Mouse (Mus musculus): ENCODE measurements around the gene Gm28308. TPM values are rescaled to one million over a fixed set of nuclear protein-coding genes. Genes with fewer than 3 reads are reported as not detected.

Gene Gm28308
- total and polyA plus RNA-seq, 2 experiments from 2014 or later = 2.2 TPM; not detected in 1

DNA sequence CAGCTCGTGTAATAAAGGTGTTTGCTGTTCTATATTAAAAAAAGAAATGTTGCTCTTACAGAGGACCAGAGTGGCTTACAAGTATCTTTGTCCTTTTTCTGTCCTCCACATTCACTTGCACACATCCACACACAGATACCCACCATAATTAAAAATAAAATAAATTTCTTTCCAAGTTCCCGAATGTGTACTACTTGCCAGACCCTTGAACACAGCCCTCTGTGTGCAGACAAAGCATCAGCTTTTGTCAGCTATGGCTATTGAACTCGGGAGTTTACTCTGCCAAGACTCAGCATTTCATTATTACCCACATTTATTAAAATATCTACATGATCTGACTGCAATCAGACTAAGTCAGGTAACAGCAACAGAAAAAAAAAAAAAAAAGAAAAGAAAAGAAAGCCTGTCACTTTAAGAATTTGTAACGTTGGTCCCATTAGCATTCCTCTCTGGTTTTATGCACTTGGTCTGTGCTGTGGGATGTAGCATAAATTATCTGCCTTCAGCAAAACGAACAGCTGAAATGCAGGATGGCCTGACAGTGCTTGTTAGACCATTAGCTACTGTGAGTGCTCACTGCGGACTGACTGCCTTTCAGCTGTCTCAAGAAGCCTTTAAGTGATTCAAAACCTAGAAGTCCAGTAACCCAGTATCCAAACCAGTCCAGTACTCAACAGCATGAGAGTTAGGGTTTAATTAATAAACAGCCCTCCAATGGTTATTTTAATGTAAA lies 94.1 kb downstream of the Gm28308 start:
- ATAC-seq (peak; percentile 74; the same call in 1 of the 2 replicates), DNase-seq (ENCODE audit: low spot score) (peak; percentile 68)
- Histone ChIP-seq H3K27me3 (ENCODE audit: insufficient read depth, low read length) (no peaks in the 10 kb centered on the region), H3K36me3 (ENCODE audit: insufficient read depth, low read length) (no peaks in the 10 kb centered on the region), H3K4me2 (ENCODE audit: low read depth, low read length) (no peak overlapping the region), H3K27ac (peak overlapping the region; percentile 51; the same call in 1 of the 2 replicates), H3K4me3 (ENCODE audit: low read length) (no peak overlapping the region), H3K4me1 (ENCODE audit: insufficient read depth, low read length) (no peaks in the 10 kb centered on the region), H3K9ac (replicated peaks; ENCODE audit: low read length) (no peak overlapping the region), H3K9me3 (ENCODE audit: low read length) (no peaks in the 10 kb centered on the region)
- no peak for TF ChIP-seq CTCF (IDR thresholded peaks at IDR 0.05; ENCODE audit: low read depth)
- WGBS = 14% methylated on average over 6 of the region's 6 CpGs

DNA sequence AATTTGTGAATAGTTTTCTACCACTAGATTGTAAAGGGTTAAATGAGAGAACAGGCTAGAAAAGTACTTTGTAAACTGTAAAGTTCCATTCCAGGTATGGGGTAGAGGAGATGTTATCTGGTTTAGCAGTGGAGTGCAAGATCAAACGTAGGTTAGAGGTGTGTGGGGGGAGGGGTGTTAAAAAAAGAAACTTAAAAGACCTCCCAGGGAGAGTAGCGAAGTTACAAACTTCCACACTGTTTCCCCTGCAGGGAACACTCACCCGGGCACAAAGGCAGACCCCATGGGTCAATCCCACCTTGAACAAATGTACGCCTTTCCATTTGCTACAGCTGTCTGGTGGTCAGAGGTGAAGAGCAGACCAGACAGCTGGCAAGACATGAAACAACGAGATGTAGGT lies 97.2 kb downstream of the Gm28308 start:
- Histone ChIP-seq H3K27me3 (ENCODE audit: insufficient read depth, low read length) (no peaks in the 10 kb centered on the region), H3K4me2 (ENCODE audit: low read depth, low read length) (no peak overlapping the region), H3K27ac (no peak overlapping the region), H3K4me3 (ENCODE audit: low read length) (no peak overlapping the region), H3K4me1 (ENCODE audit: insufficient read depth, low read length) (no peaks in the 10 kb centered on the region), H3K36me3 (ENCODE audit: insufficient read depth, low read length) (no peaks in the 10 kb centered on the region), H3K9ac (replicated peaks; ENCODE audit: low read length) (no peak overlapping the region), H3K9me3 (ENCODE audit: low read length) (no peaks in the 10 kb centered on the region)
- DNase-seq (ENCODE audit: low spot score) (no peak), ATAC-seq (no peak)
- 23% methylated on average over 5 of the region's 5 CpGs for WGBS
- no peak for TF ChIP-seq CTCF (IDR thresholded peaks at IDR 0.05; ENCODE audit: low read depth)

MicroRNAs within 50 kb of the gene (microRNA counts, 519-probe panel; counts per million panel counts)
- 370 counts per million, percentile 5 among the panel's probes with 10 or more counts for microRNA mmu-miR-196b

Small RNA genes lying within 50 kb of the gene (microRNA-seq; reads per million reads assigned to microRNA genes)
- gene Mir196b = 15.0 to 17.5 reads per million in 2 experiments

Other genes starting within 250 kb of the Gm28308 start
- 9.8 and 11.1 TPM in 2 replicates for gene Skap2, start 200.8 kb downstream of the Gm28308 start, total RNA-seq (2014; rRNA removed)
- 28.1 TPM in 2 replicates for gene Skap2, start 200.8 kb downstream of the Gm28308 start, polyA plus RNA-seq (2015; fragmentation: Nextera tagmentation; extraction: Ambion mirVana)
- gene Hoxa1, start 55.0 kb downstream of the Gm28308 start, total RNA-seq (2014; rRNA removed) = 1.1 and 3.7 TPM in 2 replicates
- 1.1 and 1.2 TPM in 2 replicates for gene Hoxa1, start 55.0 kb downstream of the Gm28308 start, polyA plus RNA-seq (2015; fragmentation: Nextera tagmentation; extraction: Ambion mirVana)
- gene Hoxa2, start 48.5 kb downstream of the Gm28308 start, total RNA-seq (2014; rRNA removed) = 20.3 and 24.3 TPM in 2 replicates
- gene Hoxa2, start 48.5 kb downstream of the Gm28308 start, polyA plus RNA-seq (2015; fragmentation: Nextera tagmentation; extraction: Ambion mirVana) = 16.3 and 16.5 TPM in 2 replicates
- 1.1 and 1.2 TPM in 2 replicates for gene 5730596B20Rik, start 35.8 kb downstream of the Gm28308 start, total RNA-seq (2014; rRNA removed)
- gene 5730596B20Rik, start 35.8 kb downstream of the Gm28308 start, polyA plus RNA-seq (2015; fragmentation: Nextera tagmentation; extraction: Ambion mirVana) = 1.3 and 1.5 TPM in 2 replicates
- gene Hoxa4, start 21.6 kb downstream of the Gm28308 start, total RNA-seq (2014; rRNA removed) = 4.8 and 7.3 TPM in 2 replicates
- gene Hoxa4, start 21.6 kb downstream of the Gm28308 start, polyA plus RNA-seq (2015; fragmentation: Nextera tagmentation; extraction: Ambion mirVana) = 10.5 and 12.0 TPM in 2 replicates
- 99.2 and 108 TPM in 2 replicates for gene Hoxa5, start 8.8 kb downstream of the Gm28308 start, total RNA-seq (2014; rRNA removed)
- 81.7 and 89.4 TPM in 2 replicates for gene Hoxa5, start 8.8 kb downstream of the Gm28308 start, polyA plus RNA-seq (2015; fragmentation: Nextera tagmentation; extraction: Ambion mirVana)
- 12.3 and 25.8 TPM in 2 replicates for gene Hoxa6, start 4.6 kb downstream of the Gm28308 start, total RNA-seq (2014; rRNA removed)
- gene Hoxa6, start 4.6 kb downstream of the Gm28308 start, polyA plus RNA-seq (2015; fragmentation: Nextera tagmentation; extraction: Ambion mirVana) = 6.0 and 7.7 TPM in 2 replicates
- 8.7 and 9.8 TPM in 2 replicates for gene Hoxa3, start within 50 bp of the Gm28308 start, total RNA-seq (2014; rRNA removed)
- 7.9 and 8.8 TPM in 2 replicates for gene Hoxa3, start within 50 bp of the Gm28308 start, polyA plus RNA-seq (2015; fragmentation: Nextera tagmentation; extraction: Ambion mirVana)
- gene Hoxa7, start 8.5 kb upstream of the Gm28308 start, total RNA-seq (2014; rRNA removed) = 2.6 and 2.9 TPM in 2 replicates
- 1.3 and 3.9 TPM in 2 replicates for gene Hoxa7, start 8.5 kb upstream of the Gm28308 start, polyA plus RNA-seq (2015; fragmentation: Nextera tagmentation; extraction: Ambion mirVana)
- 0.26 TPM in 1 of 2 replicates, not detected in the other for gene Hoxa9, start 17.8 kb upstream of the Gm28308 start, total RNA-seq (2014; rRNA removed)
- gene Hoxa9, start 17.8 kb upstream of the Gm28308 start, polyA plus RNA-seq (2015; fragmentation: Nextera tagmentation; extraction: Ambion mirVana) = 0.18 TPM in 1 of 2 replicates, not detected in the other
- gene Hoxa10, start 27.5 kb upstream of the Gm28308 start, total RNA-seq (2014; rRNA removed) = not detected in 2 replicates
- not detected in 2 replicates for gene Hoxa10, start 27.5 kb upstream of the Gm28308 start, polyA plus RNA-seq (2015; fragmentation: Nextera tagmentation; extraction: Ambion mirVana)
- not detected in 2 replicates for gene Hoxa11, start 32.5 kb upstream of the Gm28308 start, total RNA-seq (2014; rRNA removed)
- not detected in 2 replicates for gene Hoxa11, start 32.5 kb upstream of the Gm28308 start, polyA plus RNA-seq (2015; fragmentation: Nextera tagmentation; extraction: Ambion mirVana)
- not detected in 2 replicates for gene Hoxa13, start 47.5 kb upstream of the Gm28308 start, total RNA-seq (2014; rRNA removed)
- gene Hoxa13, start 47.5 kb upstream of the Gm28308 start, polyA plus RNA-seq (2015; fragmentation: Nextera tagmentation; extraction: Ambion mirVana) = not detected in 2 replicates
- 2.0 and 6.2 TPM in 2 replicates for gene Evx1, start 100.2 kb upstream of the Gm28308 start, total RNA-seq (2014; rRNA removed)
- gene Evx1, start 100.2 kb upstream of the Gm28308 start, polyA plus RNA-seq (2015; fragmentation: Nextera tagmentation; extraction: Ambion mirVana) = 1.3 and 2.1 TPM in 2 replicates